Mouse (Mus musculus) layer of hippocampus, postnatal 25 days (tissue): Measurements from ENCODE around the gene Rrp9. TPM values are rescaled to one million over a fixed set of nuclear protein-coding genes. Genes with fewer than 3 reads are reported as not detected.

Source experiments
- DNase-seq, 2 experiments: peaks; one replicate each; pipeline ENCODE4 v3.0.0; 2022; ENCODE audit warnings: mixed read lengths in 2 of 2, low spot score in 1 of 2; ENCODE audit errors: extremely low spot score in 1 of 2
- total RNA-seq, 2 experiments: library from RNA; stranded (reverse); gene quantifications; 2 replicates each; pipeline ENCODE4 v1.2.3; 2021

Rrp9 gene
- total RNA-seq, 2 experiments from 2014 or later, result 30.9 to 34.9 TPM

DNA sequence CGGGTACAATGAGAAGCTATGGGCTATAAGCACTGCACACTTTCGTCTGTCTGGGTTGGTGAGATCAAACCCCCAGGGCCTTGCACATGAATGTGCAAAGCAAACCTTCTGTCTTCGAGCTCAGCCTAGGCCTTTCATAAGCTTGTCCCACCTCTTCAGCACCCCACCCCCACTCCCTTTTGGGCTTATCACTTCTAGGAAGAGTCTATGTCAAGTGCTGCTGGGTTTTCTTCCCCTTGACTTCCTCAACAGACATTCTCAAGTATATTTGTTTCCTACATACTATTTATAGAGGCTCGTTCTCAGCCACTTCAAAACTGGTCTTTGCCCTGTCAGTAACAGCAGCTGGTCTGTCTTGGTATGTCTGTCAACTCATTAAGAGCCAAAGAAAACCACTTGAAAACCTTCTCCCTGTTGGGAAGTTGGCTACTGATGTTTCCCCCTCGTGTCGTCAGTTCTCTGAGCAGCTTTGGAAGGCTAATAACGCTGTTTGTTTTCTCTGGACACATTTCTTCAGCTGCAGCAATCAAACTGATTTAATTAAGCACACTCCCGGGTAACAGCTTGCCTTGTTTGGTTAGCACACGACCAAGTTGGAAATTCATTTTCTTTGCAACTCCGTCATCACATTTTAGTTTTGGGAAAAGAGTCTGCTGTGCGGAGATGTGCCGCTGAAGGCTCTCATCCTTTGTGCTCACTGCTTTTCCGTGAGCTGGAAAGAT, 37.1 kb downstream of the Rrp9 start:
- DNase-seq, result no peak

DNA sequence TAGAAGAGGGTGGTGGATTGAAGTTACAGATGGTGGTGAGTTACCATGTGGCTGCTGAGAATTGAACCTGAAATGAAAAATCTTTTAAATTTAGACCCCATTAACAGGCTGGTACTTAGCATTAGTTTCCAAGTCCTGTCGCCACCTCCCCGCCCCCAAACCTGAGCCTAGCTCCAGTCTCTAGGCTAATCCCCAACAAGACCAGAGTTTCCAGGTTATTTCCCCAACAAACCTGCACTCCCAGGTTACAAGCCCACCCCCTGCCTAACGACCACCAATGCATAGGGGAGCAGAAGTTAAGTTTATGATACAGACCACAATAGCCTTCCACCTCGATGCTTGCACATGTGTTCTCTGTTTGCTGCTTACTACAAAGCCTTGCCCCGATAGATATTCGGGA, 37.8 kb downstream of the Rrp9 start:
- no peak for DNase-seq

DNA sequence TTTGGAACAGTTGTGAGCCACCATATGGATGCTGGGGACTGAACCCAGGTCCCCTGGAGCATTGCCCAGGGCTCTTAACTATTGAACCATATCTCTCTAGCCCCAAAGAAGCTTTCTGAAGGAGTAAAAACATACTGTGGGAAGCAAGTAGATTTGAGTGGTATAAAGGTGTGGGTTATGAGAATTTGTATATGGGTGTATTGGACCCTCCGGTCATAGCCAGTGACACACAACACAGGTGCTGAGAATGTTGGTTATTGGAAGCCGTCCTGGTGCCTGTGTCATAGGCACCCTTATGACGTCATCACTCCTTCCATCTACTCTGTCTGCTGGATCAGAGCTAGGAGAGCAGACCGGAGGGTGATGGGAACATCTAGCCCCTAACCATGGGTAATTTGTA, 38.5 kb downstream of the Rrp9 start, which contains the start of gene Iqcf5:
Iqcf5 (plus strand) TSS at position 301 of the 400 bp plus-strand sequence.
- DNase-seq, result no peak

DNA sequence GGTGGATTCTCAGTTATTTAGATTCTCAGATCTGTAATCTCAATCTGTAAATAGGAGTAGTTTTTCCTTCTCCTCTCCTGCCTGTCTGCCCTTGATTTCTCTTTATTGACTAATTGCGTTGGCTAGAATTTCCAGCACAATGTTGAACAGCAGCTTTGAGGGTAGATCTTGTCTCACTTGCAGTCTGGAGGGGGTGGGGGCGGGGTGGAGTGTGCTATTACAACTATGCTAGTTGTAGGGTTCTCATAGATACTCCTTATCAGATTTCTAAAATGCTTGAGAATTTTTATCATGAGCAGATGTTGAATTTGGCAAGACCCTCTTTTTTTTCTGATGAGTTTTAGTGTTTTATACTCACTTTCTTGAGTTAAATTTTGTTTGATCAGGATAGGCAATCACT, 43.7 kb downstream of the Rrp9 start:
- no peak for DNase-seq

DNA sequence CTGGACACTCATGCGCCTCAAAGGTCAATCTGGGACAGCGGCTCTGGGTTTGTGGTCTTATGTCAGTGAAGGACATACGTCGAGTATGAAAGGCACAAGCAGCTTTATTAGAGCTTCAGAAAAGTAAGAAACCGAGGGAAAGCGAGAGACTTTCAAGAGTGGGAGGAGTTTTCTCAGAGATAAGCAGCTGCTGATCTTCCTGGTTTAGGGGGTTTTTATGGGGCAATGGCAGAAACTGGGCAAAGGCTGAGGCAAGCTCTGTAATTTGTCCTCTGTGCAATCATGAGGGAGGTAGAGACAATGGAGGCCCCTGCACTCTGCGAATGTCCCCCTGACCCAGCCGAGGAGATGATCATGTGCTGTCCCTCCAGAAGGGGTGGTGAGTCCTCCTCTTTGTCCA, 44.1 kb downstream of the Rrp9 start:
- no peak for DNase-seq

DNA sequence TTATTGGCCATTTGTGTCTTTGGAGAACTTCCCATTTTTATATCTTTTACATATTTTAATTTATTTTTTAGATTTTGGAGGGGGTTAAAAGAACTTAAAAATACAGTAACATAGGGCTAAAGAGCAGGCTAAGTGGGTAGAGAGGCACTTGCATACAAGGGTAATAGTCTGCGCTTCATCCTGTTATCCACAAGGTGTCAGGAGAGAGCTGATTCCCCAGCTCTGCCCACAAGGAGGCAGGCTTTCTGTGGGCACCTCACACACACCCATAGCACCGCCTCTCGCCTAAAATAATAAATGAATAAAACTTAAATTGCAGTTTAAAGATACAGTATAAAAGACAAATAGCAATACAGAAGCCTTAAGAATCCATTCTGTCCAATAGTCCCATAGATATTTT, 56.1 kb downstream of the Rrp9 start:
- peak in 1 of 2 experiments; percentile 8 for DNase-seq

DNA sequence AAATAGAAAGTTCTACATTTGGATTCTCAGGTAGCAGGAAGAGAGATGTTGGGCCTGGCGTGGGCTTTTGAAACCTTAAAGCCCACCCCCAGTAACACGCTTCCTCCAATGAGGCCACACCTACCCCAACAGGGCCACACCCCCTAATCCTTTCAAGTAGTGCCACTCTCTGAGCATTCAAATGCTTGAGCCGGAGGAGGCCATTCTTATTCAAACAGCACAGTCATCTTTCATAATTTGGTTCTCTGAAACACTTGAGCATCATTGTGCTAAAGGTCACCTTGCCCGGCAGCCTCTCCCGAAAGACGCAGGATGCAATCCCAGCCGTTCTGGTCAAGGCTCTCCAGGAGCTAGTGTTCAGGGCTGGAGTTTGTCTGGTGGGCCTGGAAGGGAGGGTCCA, 58.5 kb downstream of the Rrp9 start:
- DNase-seq, result no peak

DNA sequence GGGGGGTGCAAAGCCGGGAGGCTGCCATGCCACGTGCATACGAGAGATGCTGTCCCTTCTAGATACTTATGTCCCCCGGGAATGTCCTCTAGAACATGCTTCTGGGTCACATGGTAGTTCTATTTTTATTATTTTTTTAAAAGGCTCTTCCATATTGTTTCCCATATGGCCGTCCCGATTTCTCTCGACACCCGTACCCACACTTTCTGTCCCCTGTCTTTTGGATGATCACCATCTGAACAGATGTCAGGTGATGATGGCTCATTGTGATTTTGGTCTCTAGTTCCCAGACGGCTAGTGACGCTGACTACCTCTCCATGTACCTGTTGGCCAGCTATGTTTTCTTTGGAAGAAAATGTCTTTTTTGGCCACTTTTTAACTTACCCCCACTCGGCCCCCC, 59.2 kb downstream of the Rrp9 start:
- DNase-seq, result no peak

Other genes starting within 250 kb of the Rrp9 start
- gene Alas1, start 227.3 kb upstream of the Rrp9 start, total RNA-seq, result 100 to 1,000 TPM; 147 to 151 TPM
- gene Poc1a, start 194.9 kb upstream of the Rrp9 start, total RNA-seq, result 10 to 100 TPM; 11.7 to 13.0 TPM
- 10 to 100 TPM; 82.4 to 91.1 TPM for gene Dusp7, start 107.3 kb upstream of the Rrp9 start, total RNA-seq
- gene Rpl29, start 46.5 kb upstream of the Rrp9 start, total RNA-seq, result 100 to 1,000 TPM; 262 to 288 TPM
- gene Acy1, start 37.6 kb upstream of the Rrp9 start, total RNA-seq, result 10 to 100 TPM; 12.6 to 13.1 TPM
- 10 to 100 TPM in 1 of 2 experiments, 1 to 10 TPM in 1; 9.9 to 12.6 TPM for gene Abhd14b, start 28.5 kb upstream of the Rrp9 start, total RNA-seq
- gene Abhd14a, start 28.3 kb upstream of the Rrp9 start, total RNA-seq, result 10 to 100 TPM; 38.2 to 41.5 TPM
- 100 to 1,000 TPM; 178 to 202 TPM for gene Pcbp4, start 22.7 kb upstream of the Rrp9 start, total RNA-seq
- gene Gpr62, start 10.0 kb upstream of the Rrp9 start, total RNA-seq, result 10 to 100 TPM; 14.0 to 14.7 TPM
- 1 to 10 TPM; 3.2 to 4.7 TPM for gene Parp3, start 986 bp downstream of the Rrp9 start, total RNA-seq
- gene Iqcf1, start 24.0 kb downstream of the Rrp9 start, total RNA-seq, result not detected
- not detected for gene Iqcf5, start 38.6 kb downstream of the Rrp9 start, total RNA-seq
- not detected for gene Iqcf3, start 85.7 kb downstream of the Rrp9 start, total RNA-seq
- not detected for gene Iqcf4, start 95.0 kb downstream of the Rrp9 start, total RNA-seq
- gene Iqcf6, start 150.6 kb downstream of the Rrp9 start, total RNA-seq, result not detected
- 10 to 100 TPM; 63.9 to 84.0 TPM for gene Grm2, start 180.1 kb downstream of the Rrp9 start, total RNA-seq
- 100 to 1,000 TPM; 102 to 104 TPM for gene Tex264, start 210.0 kb downstream of the Rrp9 start, total RNA-seq